Mouse (Mus musculus) Patski (cell line): ENCODE results near the gene Sh3pxd2a. TPM values are rescaled to one million over a fixed set of nuclear protein-coding genes. Genes with fewer than 3 reads are reported as not detected.

Source experiments
- ATAC-seq: fragments of 100-300 bp; one replicate; pipeline ENCODE4 v1.8.0; 2021
- CTCF ChIA-PET: fragments of 350-600 bp; sonication (Branson Sonifier 250); formaldehyde crosslinking; loops from one replicate; lab custom pipeline; 2022; ENCODE audit warnings: inconsistent platforms; lab: Charles Lee
- POLR2A ChIA-PET: fragments of 350-600 bp; sonication (Branson Sonifier 250); formaldehyde crosslinking; loops from one replicate; lab custom pipeline; 2022; ENCODE audit warnings: antibody characterized with exemption, inconsistent platforms; lab: Charles Lee
- DNase-seq: peaks from one replicate; pipeline ENCODE4 v3.0.0-alpha.2; 2011; ENCODE audit warnings: low read depth, low spot score
- H3K27me3 ChIP-seq: fragments of 371-371 bp; one replicate; pipeline ENCODE4 v1.5.1; 2021
- CTCF ChIP-seq: fragments of 100-300 bp; IDR thresholded peaks from one replicate; pipeline ENCODE4 v1.5.1; 2021
- in situ Hi-C: fragments of 300-500 bp; cut with MboI; formaldehyde crosslinking; loops from 3 replicates; pipeline ENCODE4 v1.11.1; 2018; ENCODE audit warnings: low pct_unique_long_range_greater_than_20kb, mixed read lengths
- polyA plus RNA-seq: library from polyadenylated mRNA; unstranded; gene quantifications from one replicate; pipeline ENCODE4 v1.2.3, GENCODE M21; 2021

The Sh3pxd2a gene
- polyA plus RNA-seq, 1 experiment from 2014 or later = 37.3 TPM

DNA sequence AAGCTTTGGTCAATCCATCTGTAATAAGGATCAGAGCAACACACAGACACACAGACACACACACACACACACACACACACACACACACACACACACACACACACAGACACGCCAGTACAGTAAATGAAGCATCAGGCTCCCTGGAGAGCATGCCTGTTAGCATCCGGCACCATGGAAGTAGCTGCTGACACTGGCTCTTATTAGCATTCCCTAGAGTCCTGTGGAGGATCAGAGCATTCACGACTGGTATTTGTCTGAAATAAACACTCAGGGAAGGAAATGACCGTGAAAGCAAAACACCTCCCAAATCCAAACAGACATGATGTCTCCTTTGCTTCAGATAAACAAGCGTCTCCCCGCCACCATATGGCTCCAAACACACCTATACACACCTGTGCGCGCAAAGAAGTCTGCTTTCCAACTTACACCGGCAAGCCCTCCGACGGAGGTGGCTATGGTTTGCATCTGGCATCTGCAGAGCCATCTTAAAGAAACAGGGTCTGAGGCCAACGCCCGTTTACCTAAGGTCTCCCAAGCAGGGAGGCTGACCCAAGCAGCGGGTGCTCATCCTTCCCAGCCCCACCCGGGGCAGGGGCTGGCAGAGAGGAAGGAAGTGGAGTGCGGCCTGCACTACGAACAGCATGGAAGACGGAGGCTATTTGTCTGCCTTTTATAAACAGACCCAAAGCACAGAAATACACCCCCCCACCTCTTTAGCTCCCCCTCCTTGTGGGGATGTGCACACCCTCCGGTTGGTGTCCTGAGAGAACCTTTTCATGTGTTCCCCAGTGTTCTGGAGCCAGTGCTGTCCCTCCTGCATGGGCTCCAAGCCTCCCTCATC is 3.9 kb downstream of the Sh3pxd2a start:
- H3K27me3 ChIP-seq = peaks cover 24% of the 10 kb centered on the region
- in situ Hi-C loops = no loop called here
- ATAC-seq (no peak), DNase-seq (no peak)
- ChIA-PET POLR2A (interaction anchor here (0.6 kb wide), 1 partner anchor 405 kb away, joined by 4 read pairs; no protein-coding TSS in a partner anchor), CTCF (no interaction called here)
- TF ChIP-seq CTCF = no peak

DNA sequence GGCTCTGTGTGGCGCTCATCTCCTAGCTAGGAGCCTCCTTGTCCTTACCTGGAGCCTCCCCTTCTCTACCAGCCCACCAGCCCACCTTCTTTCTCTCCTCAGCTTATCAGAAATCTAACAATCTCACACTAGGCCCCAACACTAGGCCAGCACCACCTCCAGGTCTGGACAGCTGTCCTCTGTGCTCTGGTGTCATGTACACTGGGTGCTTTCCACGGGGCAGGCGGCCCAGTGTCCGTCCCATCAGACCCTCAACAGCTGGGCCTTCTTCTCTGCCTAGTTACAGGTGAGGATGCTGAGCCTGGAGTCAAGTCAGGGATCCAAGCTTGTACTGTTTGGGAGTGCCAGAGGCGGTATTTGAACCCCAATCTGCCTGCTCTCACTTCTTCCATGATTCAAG is 5.0 kb downstream of the Sh3pxd2a start:
- no peak for DNase-seq
- H3K27me3 ChIP-seq = peaks cover 15% of the 10 kb centered on the region
- ChIA-PET CTCF (no interaction called here), POLR2A (no interaction called here)
- no peak for TF ChIP-seq CTCF
- ATAC-seq = no peak
- in situ Hi-C loops = no loop called here

DNA sequence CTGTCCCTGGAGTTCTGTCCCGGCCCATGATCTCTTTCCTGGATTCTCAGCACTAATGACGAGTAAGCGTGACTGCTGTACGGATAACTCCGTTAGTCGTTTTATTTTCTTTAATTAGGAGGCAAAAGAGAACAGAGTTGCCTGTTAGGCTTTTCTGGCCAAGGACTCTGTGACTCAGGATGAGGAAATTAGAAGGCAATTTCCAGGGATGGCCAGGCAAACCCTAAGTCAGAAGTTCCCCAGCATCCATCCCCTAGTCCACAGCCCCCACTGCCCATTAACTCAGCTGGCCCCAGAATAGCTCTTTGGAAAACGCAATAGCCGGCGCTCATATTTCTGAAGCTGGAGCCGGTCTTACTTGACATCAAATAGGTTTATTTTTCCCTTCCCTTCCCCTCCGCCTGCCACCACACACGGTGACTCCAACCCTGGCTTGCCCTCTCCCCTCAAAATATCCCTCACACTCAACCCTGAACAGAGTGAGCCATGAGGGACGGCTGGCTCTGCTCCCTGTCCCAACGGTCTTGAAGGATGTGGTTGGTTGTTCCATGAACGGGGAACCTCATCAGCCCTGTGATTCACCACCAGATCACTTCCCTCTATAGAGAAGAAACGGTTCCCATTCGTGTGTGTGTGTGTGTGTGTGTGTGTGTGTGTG is 5.6 kb downstream of the Sh3pxd2a start:
- no peak for DNase-seq
- in situ Hi-C loops = no loop called here
- CTCF ChIA-PET = no interaction called here
- peaks cover 11% of the 10 kb centered on the region for H3K27me3 ChIP-seq
- POLR2A ChIA-PET = no interaction called here
- no peak for ATAC-seq
- TF ChIP-seq CTCF = no peak

DNA sequence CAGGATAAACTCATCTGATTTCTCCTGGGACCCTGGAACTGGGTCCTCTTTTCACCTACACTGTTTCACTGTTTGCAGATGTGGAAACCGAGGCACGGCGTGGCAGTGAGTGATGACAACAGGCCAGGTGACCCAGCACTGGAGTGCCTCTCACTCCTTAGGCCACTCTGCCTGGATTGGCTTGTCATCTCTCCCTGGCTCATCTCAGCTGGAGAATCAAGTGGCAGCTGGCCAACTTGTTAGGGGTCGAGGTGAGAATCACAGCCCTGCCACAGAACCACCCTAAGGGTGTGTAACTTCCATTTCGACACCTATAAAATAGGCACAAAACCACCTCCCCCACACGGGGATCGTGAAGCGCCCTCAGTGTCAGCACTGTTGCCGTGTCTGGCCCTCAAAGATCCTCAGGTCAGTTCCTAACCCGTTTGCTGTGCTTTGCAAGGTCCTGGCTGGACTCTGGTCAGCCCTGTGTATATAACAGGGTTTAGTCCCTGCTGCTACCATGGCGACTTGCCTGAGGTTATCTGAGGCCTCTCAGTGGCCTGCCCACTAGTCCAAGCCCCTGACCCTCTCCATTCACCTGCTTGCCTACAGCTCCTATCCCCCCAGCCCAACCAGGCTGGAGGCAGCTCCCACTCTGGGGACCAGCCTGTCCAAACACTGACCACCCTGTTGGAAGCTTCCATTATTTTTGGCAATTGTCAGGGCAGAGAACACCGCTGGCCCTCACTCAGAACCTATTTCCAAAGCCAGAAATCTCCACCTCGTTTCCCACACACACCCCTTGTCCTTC is 6.3 kb downstream of the Sh3pxd2a start:
- H3K27me3 ChIP-seq = peaks cover 8% of the 10 kb centered on the region
- no peak for TF ChIP-seq CTCF

DNA sequence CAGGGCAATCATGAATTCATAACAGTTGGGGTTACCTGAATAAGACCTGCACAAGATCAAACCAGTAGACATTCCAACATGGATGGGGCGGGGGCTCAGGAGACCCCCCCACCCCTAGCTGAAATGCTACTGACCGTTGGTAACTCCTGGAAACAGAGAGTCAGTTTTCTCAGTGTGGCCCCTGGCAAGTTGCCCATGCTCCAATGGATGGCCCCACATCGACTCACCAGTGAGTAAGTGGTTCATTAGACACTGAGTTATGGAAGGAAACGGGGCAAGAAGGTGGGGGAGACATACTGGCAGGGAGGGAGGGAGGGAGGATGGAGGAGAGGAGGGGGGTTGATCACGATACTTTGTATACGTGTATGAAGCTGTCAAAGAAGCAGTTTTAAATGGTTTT is 8.2 kb downstream of the Sh3pxd2a start:
- no peak for DNase-seq
- CTCF ChIA-PET = interaction anchor here (1.1 kb wide), 1 partner anchor 10 kb away, joined by 3 read pairs; no protein-coding TSS in a partner anchor
- TF ChIP-seq CTCF = no peak
- no peak for ATAC-seq
- POLR2A ChIA-PET = no interaction called here
- in situ Hi-C loops = no loop called here
- H3K27me3 ChIP-seq = no peaks in the 10 kb centered on the region

More for the DNA sequence above, 6.3 kb downstream of the Sh3pxd2a start:
- DNase-seq (no peak), ATAC-seq (no peak)
- ChIA-PET CTCF (no interaction called here), POLR2A (interaction anchor here (0.5 kb wide), 1 partner anchor 8 kb away, joined by 3 read pairs; no protein-coding TSS in a partner anchor)
- in situ Hi-C loops = no loop called here

DNA sequence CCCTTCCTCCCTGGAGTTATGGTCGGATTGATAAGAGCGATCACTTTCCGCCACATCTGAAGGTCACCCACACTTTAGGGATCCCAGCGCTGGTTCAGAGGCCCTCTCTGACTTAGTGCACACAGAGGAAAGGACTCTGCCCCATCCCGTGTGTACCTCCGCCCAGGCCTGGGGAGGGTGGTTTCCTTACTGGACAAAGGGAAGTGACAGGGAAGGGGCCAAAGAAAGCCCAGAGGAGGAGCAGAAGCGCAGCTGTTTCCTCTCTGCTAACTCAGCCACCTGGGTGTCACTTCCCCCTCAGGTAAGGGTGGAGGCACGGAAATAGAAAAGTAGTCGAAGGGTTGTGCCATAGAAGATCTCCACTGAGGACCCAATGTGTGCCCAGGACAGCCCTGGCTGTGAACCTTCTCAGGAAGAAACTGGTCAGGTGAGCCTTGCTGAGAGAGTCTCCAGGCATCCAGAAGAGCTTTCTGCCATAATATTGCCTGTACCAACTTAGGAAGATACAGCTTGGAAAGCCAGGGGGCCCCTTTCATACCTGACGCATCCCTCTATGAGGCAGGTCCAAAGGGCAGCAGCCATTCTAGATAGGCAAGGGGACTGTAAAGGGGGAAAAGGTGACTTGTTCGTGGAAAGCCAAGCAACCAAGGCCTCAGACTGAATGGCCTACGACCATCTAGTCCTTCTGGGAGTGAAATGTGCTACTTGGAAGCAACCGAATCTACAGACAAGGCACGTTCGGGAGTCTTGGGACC is 9.0 kb downstream of the Sh3pxd2a start:
- ATAC-seq (no peak), DNase-seq (no peak)
- in situ Hi-C loops = no loop called here
- CTCF ChIA-PET = interaction anchor here (1.1 kb wide), 1 partner anchor 10 kb away, joined by 3 read pairs; no protein-coding TSS in a partner anchor
- H3K27me3 ChIP-seq = no peaks in the 10 kb centered on the region
- POLR2A ChIA-PET = no interaction called here
- TF ChIP-seq CTCF = no peak

DNA sequence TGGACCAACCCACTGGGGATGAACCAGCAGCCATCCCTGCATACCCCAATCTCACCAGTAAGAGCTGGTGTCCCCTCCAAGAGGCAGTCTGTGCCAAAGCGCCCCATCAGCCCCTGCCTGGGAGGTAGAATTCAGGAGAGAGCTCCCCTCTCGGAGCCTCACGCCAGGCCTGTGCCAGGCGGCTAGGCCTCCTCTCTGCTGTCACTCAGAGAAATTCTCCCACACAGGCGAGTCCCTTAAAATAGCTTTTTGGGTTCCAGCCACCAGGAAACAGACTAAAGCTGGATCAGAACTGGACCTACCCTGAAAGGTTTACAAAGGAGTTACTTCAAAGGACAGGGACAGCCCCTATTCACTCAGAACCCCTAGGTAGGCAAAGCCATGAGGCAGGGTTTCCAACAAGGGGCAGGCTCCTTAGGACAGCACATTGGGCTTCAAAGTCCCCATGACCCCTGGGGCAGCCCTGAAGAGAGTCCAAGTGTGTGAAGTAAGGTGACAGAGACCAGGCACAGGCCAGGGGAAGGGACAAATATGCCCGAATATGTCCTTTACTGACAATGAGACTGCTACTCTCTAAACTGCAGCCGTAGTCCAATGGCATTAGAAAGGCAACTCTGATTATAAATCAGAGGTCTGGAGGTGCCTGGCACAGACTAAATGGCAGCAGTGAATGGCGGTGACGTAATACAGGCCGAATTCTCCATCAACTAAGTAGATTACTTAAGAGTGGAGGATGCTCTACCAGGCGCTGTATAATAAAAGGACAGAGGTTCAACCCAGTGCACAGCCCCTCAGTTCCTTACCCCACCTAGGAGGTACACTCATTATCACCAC is 9.8 kb downstream of the Sh3pxd2a start:
- H3K27me3 ChIP-seq = no peaks in the 10 kb centered on the region
- POLR2A ChIA-PET = no interaction called here
- TF ChIP-seq CTCF = no peak
- in situ Hi-C loops = no loop called here
- DNase-seq = no peak
- CTCF ChIA-PET = interaction anchor here (0.9 kb wide), 1 partner anchor 80 kb away, joined by 3 read pairs; no protein-coding TSS in a partner anchor
- no peak for ATAC-seq

DNA sequence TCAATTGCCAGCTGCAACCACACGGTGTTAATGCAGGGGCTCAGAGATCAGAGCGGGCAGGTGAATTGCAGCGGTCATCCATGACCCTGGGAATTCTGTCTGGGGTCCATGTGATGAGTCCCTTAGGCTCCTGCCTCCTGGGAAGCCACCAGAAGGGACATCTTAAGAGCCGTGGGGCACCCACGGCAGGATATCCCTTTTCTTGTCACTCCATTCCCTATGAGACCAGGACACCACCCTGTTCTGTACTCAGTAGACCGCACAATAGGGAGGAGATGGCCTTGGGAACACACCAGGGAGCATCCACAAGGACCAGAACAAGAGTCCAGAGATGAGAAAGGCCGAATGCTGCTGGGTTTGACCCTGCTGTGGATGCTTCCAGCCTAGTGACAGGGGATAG is 10.8 kb downstream of the Sh3pxd2a start:
- CTCF ChIA-PET = interaction anchor here (0.9 to 1.2 kb wide), 2 partner anchors 15 to 79 kb away, joined by 3 to 4 read pairs; no protein-coding TSS in a partner anchor
- no peaks in the 10 kb centered on the region for H3K27me3 ChIP-seq
- POLR2A ChIA-PET = no interaction called here
- TF ChIP-seq CTCF = no peak
- ATAC-seq (no peak), DNase-seq (no peak)
- in situ Hi-C loops = no loop called here

DNA sequence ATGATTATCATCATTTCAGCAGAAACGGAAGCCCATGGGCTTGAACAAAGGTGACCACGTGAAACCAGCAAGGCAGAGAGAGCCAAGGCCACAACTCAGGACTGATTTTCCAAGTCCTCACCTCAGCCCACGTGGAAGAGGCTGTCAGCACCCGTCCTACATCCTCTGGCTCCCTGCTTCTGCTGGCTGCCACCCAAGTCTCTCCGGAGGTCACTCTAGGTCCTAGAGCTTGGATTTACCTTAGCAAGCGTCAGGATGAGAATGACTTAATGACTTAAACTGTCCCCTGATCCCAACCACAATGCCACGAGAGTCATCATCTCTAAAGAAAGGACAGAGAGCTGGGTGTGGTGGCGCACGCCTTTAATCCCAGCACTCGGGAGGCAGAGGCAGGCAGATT is 11.5 kb downstream of the Sh3pxd2a start:
- no peaks in the 10 kb centered on the region for H3K27me3 ChIP-seq
- POLR2A ChIA-PET = no interaction called here
- in situ Hi-C loops = no loop called here
- DNase-seq (no peak), ATAC-seq (no peak)
- TF ChIP-seq CTCF = no peak
- CTCF ChIA-PET = interaction anchor here (1.2 kb wide), 1 partner anchor 14 kb away, joined by 4 read pairs; no protein-coding TSS in a partner anchor
